Mouse (Mus musculus) inflammation-experienced regulatory T-cells, adult 16 weeks (primary cell): ENCODE data around the gene Erf. TPM values are rescaled to one million over a fixed set of nuclear protein-coding genes. Genes with fewer than 3 reads are reported as not detected.

ENCODE experiments used
- polyA plus RNA-seq: library from polyadenylated mRNA; unstranded; fragments of 100-300 nt; shearing (Covaris generic); gene quantifications from one replicate; pipeline ENCODE4 v1.2.1, GENCODE M21; 2017

The Erf gene
- 0.73 TPM for polyA plus RNA-seq

DNA sequence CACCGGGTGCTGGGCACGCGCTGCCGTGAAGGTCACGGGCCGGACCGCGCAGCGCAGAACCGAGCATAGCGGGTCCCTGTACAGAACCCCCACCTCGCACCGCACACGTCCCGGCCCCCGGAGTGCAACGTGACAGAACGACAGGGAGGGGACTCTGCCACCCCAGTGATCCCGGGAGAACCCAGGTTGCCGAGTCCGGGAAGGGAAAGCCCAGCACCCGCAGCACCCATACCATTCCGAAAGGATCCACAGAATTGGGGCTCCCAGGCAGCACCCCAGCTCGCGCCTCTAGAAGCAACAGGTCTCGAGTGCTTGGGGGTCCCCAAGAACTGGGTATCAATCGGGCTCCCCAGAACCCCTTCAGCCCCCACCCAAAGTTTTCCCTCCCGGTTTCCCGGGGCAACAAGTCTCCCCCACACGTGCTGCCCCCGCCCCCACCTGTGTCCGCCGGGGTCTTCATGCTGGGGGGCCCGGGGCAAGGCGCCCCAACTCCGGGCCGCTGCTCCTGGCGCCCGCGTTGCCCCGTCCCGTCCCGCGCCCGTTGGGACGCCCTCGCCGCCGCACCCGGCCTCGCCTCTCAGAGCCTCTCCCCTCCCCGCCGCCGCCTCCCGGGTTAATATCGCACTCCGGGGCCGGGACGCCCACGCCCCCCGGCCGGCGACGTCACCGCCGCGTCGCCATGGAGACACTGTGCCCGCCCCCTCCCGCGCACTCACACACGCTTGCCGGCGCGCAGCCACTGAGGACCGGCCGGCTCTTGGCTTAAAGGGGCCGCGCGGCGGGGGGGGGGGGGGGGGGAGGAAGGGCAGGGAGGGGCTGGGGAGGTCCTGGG lies at the start of gene Erf:
TSS of gene Erf (minus strand) at position 621 of the 832 bp plus-strand sequence.

DNA sequence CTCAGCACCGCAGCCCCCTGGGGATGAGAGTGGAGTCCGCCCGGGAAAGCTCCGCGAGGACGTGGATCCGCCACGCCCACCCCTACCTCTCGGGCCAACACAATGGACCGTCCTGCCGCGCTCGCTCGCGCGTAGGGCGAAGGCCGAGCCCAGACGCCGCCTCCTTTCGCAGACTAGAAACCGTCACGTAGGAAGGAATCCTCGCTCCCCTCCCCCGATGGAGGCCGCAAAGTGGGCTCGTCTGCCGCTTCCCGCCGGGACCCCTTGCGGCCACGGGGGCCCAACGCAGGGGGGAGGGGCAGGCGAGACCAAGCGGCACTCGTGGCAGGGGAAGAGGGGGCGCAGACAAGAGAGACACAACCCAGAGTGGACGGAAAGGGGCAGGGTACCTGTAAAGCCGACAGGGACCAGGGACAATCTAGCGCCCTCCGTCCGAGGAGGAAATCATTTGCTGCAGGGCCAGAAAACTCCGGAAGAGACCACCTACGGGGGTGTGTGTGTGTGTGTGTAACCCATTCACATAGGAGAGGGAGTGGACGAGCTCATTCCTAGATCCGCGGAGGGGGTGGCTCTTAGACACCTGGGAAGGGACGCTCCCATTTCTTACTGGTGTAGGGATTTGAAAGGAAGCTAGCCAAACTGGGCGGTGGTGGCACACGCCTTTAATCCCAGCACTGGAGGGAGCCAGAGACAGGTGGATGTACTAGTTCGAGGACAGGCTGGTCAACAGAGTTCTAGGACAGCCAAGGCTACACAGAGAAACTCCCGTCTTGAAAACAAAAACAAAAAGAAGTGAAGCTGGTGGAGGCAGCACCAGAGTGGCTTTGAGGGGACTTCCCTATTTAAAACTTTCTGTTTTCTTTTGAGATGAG lies 47.1 kb upstream of the Erf start, which contains the start of gene Pafah1b3:
TSS of gene Pafah1b3 (minus strand) at position 533 of the 872 bp plus-strand sequence.

GRCm38 (mm10) chr7:25267301-25267750 lies 16.8 kb upstream of the Erf start, which contains the start of gene Cic:
Gene Cic (plus strand): TSS chr7:25267704.

GRCm38 (mm10) chr7:25237249-25238014 lies 13.1 kb downstream of the Erf start, which contains the start of gene Gsk3a:
Gene Gsk3a (minus strand): TSS chr7:25237851.

DNA sequence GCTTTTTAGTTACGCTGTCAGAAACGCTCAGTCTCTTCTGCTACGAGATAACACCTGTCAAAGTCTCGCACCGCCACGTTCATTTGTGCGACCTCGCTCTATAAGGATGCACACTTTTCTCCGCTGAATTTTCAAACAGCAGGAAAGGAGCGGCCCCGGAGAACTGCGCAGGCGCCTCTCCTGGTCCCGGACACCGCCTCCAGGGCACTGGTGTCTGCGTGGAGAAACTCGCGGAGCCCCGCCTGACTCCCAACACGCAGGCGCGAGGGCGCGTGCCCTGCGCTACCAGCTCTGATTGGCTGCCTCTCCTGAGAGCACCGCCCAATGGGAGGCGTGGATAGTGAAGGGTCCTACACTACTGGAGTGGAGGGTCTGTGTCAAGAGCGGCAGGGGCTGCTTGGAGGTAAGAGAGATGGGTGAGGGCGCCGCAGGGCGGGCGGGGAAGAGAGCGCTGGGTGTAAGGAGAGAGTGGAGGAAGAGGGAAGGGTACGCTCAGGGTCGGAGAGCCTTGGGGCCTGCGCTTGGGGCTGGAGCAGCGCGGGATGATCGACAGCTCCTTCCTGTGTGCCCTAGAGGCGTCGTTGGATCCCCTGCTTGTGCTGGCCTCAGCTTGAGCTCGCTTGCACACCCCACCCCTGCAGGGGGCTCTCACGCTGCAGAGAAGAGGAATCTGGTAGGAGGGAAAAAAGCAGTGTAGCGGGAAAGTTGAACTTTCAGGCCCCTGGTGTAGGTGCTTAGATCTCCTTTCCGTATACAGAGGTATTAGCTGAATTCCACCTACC lies 29.3 kb downstream of the Erf start, which contains the start of gene Zfp526:
TSS of gene Zfp526 (plus strand) at position 324 of the 782 bp plus-strand sequence.

GRCm38 (mm10) chr7:25220457-25221101 lies 30.0 kb downstream of the Erf start, which contains the start of gene Dedd2:
Gene Dedd2 (minus strand): TSS chr7:25220615.

Other genes with a start within 250 kb of the Erf start
- 10.7 TPM for gene Atp1a3, start 244.8 kb downstream of the Erf start, polyA plus RNA-seq
- 6.6 TPM for gene Grik5, start 178.4 kb downstream of the Erf start, polyA plus RNA-seq
- 49.1 TPM for gene Zfp574, start 178.2 kb downstream of the Erf start, polyA plus RNA-seq
- 134 TPM for gene Pou2f2, start 71.0 kb downstream of the Erf start, polyA plus RNA-seq
- gene Dedd2, start 30.1 kb downstream of the Erf start, polyA plus RNA-seq: 58.4 TPM
- 3.5 TPM for gene Zfp526, start 29.3 kb downstream of the Erf start, polyA plus RNA-seq
- 7.3 TPM for gene Gsk3a, start 12.9 kb downstream of the Erf start, polyA plus RNA-seq
- 25.5 TPM for gene Cic, start 16.9 kb upstream of the Erf start, polyA plus RNA-seq
- 49.2 TPM for gene Pafah1b3, start 47.2 kb upstream of the Erf start, polyA plus RNA-seq
- not detected for gene Prr19, start 50.6 kb upstream of the Erf start, polyA plus RNA-seq
- gene Tmem145, start 55.3 kb upstream of the Erf start, polyA plus RNA-seq: not detected
- gene Megf8, start 66.4 kb upstream of the Erf start, polyA plus RNA-seq: 0.46 TPM
- gene Cnfn, start 119.0 kb upstream of the Erf start, polyA plus RNA-seq: not detected
- 16.9 TPM for gene Lipe, start 147.9 kb upstream of the Erf start, polyA plus RNA-seq
- gene Cxcl17, start 162.1 kb upstream of the Erf start, polyA plus RNA-seq: 0.52 TPM
- gene Ceacam1, start 226.8 kb upstream of the Erf start, polyA plus RNA-seq: 0.60 TPM